Mouse (Mus musculus): ENCODE data around the gene Dner. TPM values are rescaled to one million over a fixed set of nuclear protein-coding genes. Genes with fewer than 3 reads are reported as not detected.

The Dner gene
- total RNA-seq, 2 experiments from 2014 or later = 0.18 TPM; not detected in 1

DNA sequence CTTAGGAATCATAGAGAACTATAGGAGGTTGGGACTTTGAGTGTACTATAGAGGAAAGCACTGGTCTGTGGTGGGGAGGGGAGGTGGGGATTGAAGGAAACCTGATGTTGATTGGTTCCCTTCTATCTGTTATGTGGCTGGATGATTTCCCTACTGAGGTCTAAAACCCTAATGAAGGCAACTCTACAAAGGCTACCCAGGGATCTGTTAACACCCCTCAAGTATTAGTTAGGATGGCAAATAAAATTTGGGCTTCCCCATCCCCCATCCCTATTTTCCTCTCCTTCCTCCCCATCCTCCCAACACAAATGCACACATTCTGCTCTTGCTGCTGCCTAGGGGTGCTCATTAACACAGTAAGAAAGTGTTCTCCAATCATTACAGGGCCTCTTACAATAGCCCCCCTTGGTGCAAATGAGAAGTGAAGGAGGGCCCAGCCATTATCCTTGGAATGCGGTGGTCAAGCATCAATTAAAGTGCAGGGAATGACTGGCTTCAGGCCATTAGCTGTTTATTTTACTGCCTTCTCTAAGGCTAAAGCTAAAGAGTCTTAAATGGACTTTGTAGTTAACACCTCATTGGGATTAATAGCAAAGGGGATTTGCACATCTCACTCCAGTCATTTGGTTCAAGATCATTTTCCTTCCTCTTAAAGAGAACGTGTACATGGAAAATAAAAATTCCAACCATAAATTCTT is 146.5 kb downstream of the Dner start:
- ATAC-seq (ENCODE audit: poor library complexity, severe bottlenecking) = no peak

GRCm38 (mm10) chr1:84536069-84536468 is 160.0 kb downstream of the Dner start:
- no peak for ATAC-seq (ENCODE audit: poor library complexity, severe bottlenecking)

DNA sequence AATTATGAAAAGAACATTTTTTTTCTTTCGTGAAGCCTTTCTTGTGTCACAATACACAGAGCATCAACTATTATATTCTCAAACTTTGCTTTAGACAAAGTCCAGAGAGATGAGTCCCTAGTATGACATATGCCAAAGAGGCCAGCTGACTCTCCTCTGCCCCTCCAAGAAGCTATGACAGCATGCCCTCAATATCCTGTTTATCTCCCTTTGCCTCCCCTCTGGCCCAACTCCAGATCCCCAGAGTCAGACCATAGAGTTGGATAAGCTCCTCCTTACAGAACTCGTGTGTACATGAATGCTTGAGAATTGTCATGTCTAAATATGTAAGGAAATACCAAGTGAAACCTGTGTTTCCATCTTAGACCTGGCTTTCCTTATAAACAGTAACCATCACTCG is 170.5 kb downstream of the Dner start:
- ATAC-seq (ENCODE audit: poor library complexity, severe bottlenecking) = no peak

DNA sequence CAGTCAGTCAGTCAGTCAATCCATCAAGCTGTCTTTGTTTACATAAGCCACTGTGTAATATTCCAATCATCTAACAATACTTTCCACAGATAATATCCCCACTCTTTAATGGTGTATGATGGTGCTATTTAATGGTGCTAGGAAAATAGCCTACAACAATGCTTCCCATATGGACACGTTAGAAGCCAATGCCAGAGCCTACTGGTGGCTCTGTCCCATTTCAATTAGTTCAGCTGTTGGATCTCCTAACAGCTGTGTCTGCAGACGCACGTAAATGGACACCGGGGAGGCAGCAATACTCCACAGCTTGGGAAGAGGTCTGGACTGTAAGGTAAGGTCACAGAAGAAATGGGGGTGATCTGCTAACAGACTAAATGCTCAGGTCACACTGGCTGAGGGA is 171.6 kb downstream of the Dner start:
- no peak for ATAC-seq (ENCODE audit: poor library complexity, severe bottlenecking)

GRCm38 (mm10) chr1:84522963-84523280 is 173.1 kb downstream of the Dner start:
- ATAC-seq (ENCODE audit: poor library complexity, severe bottlenecking) = no peak

GRCm38 (mm10) chr1:84522256-84522962 is 173.6 kb downstream of the Dner start:
- no peak for ATAC-seq (ENCODE audit: poor library complexity, severe bottlenecking)

DNA sequence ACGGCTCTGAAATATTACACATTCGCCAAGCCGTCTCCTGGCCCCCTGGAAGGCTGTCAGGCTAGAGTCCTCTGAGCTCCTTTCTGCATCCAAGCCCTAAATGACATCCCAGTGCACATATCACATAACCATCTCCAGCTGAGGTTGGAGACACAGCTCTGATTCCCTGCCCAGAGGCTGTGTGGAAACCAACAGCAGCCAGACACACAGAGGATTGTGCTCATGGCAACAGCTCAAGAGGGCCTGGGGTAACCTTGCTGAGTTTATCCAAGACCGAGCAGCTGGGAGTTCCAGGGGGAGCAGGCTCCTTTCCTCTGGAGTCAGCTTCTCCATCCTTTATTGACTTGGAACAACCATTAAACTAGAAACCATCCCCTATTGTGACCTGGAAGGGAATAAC is 177.7 kb downstream of the Dner start:
- no peak for ATAC-seq (ENCODE audit: poor library complexity, severe bottlenecking)

DNA sequence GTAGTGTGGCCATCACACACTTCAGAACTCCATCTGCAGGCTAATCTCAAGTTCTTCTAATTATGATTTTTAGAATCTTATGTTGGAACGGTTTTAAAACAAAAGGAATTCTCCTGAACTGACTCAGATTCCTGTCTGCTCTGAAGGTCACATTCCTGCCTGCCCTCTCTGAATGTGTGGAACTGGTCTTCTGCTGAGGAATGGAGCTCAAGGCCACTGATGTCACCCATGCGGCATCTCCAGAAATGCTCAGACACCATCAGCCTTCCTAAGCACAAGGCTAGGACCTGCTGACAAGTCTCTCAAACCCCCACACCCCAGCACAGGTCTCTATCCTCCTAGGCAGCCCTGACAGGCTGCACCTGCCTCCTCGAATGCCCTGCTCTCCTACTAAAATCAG is 182.8 kb downstream of the Dner start:
- no peak for ATAC-seq (ENCODE audit: poor library complexity, severe bottlenecking)

GRCm38 (mm10) chr1:84508510-84508909 is 187.5 kb downstream of the Dner start:
- ATAC-seq (ENCODE audit: poor library complexity, severe bottlenecking) = no peak

- no peak for ATAC-seq (ENCODE audit: poor library complexity, severe bottlenecking)
Measured at GRCm38 (mm10) chr1:84507568-84507967, 188.5 kb downstream of the Dner start.

- ATAC-seq (ENCODE audit: poor library complexity, severe bottlenecking) = no peak
Measured at GRCm38 (mm10) chr1:84506984-84507546, 189.0 kb downstream of the Dner start.

- no peak for ATAC-seq (ENCODE audit: poor library complexity, severe bottlenecking)
Measured at GRCm38 (mm10) chr1:84500673-84501072, 195.3 kb downstream of the Dner start.

GRCm38 (mm10) chr1:84491732-84492131 is 204.3 kb downstream of the Dner start:
- no peak for ATAC-seq (ENCODE audit: poor library complexity, severe bottlenecking)

GRCm38 (mm10) chr1:84488546-84488945 is 207.5 kb downstream of the Dner start:
- ATAC-seq (ENCODE audit: poor library complexity, severe bottlenecking) = no peak

GRCm38 (mm10) chr1:84485066-84485465 is 211.0 kb downstream of the Dner start:
- ATAC-seq (ENCODE audit: poor library complexity, severe bottlenecking) = no peak

- no peak for ATAC-seq (ENCODE audit: poor library complexity, severe bottlenecking)
Measured at GRCm38 (mm10) chr1:84484577-84484976, 211.4 kb downstream of the Dner start.

- no peak for ATAC-seq (ENCODE audit: poor library complexity, severe bottlenecking)
Measured at GRCm38 (mm10) chr1:84479976-84480375, 216.0 kb downstream of the Dner start.

DNA sequence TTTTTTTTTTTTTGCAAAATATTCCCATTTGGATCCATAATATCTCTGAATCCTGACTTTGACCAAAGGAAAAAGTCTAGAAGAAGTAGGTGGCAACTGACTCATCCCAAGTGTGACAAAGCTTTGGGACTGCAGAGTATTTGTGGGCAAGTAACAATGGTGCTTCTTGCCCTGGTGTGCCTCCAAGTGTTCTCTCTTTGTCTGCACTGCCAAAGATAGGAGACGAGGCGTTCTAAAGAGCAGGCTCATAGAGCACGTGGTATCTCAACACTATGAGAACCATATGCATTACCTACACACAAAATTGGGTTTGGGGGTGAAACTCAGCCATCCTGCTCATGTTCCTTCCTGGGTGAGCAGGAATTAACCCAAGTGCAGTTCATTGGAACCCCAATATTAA is 221.7 kb downstream of the Dner start:
- ATAC-seq (ENCODE audit: poor library complexity, severe bottlenecking) = no peak

DNA sequence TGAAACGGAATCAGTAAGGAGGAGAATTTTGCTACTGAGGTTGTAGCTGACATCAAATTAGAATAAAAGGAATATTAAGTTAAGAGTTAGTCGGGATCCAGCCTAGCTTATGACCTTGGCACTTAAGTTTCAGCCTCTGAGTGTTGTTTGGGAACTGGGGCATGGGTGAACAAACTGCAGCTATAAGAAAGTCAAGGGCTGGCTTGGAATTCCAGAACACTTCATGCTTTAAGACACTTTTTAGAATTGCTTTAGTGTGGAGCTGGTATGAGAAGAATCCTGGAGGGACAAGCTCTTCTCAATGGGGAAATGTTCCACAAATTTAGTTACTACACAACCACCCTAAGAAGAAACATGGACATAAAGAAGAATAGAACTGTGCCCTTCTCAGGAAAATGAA is 223.8 kb downstream of the Dner start:
- ATAC-seq (ENCODE audit: poor library complexity, severe bottlenecking) = no peak

GRCm38 (mm10) chr1:84470342-84470741 is 225.7 kb downstream of the Dner start:
- ATAC-seq (ENCODE audit: poor library complexity, severe bottlenecking) = peak; percentile 77

GRCm38 (mm10) chr1:84467664-84468063 is 228.4 kb downstream of the Dner start:
- ATAC-seq (ENCODE audit: poor library complexity, severe bottlenecking) = no peak

GRCm38 (mm10) chr1:84464761-84465160 is 231.3 kb downstream of the Dner start:
- ATAC-seq (ENCODE audit: poor library complexity, severe bottlenecking) = peak; percentile 67

Measured in megakaryocyte, adult 5-6 weeks (primary cell).